Mouse (Mus musculus) lung, postnatal 14 days (tissue): ENCODE measurements around the gene Gm28305.

Experiments
- DNase-seq: peaks from one replicate; pipeline ENCODE4 v3.0.0; 2021

Gm28305 gene

DNA sequence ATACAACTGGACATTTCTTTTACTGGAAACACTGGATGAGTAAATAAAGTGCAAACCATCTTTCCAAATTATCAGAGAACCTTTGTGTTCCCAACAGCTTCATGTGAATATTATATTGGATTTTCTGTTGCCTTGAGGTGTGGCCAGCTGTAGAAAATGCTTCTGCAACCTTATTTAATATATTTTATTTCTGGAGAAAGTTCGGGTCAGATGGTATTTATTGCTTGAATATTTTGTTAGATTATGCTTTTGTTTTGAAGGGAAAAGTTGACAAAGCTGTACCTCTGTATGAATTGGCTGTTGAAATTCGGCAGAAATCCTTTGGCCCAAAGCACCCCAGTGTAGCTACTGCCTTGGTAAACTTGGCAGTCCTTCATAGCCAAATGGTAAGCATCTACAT, at the start of gene Gm28305:
Gene Gm28305, plus strand, starts transcription at position 301 of the 400 bp plus-strand sequence.
- no peak for DNase-seq

GRCm38 (mm10) chr9:103996496-103996895, 44.0 kb upstream of the Gm28305 start:
- DNase-seq = peak; percentile 65

- no peak for DNase-seq
These were observed 39.9 kb upstream of the Gm28305 start for GRCm38 (mm10) chr9:104000601-104001000.

DNA sequence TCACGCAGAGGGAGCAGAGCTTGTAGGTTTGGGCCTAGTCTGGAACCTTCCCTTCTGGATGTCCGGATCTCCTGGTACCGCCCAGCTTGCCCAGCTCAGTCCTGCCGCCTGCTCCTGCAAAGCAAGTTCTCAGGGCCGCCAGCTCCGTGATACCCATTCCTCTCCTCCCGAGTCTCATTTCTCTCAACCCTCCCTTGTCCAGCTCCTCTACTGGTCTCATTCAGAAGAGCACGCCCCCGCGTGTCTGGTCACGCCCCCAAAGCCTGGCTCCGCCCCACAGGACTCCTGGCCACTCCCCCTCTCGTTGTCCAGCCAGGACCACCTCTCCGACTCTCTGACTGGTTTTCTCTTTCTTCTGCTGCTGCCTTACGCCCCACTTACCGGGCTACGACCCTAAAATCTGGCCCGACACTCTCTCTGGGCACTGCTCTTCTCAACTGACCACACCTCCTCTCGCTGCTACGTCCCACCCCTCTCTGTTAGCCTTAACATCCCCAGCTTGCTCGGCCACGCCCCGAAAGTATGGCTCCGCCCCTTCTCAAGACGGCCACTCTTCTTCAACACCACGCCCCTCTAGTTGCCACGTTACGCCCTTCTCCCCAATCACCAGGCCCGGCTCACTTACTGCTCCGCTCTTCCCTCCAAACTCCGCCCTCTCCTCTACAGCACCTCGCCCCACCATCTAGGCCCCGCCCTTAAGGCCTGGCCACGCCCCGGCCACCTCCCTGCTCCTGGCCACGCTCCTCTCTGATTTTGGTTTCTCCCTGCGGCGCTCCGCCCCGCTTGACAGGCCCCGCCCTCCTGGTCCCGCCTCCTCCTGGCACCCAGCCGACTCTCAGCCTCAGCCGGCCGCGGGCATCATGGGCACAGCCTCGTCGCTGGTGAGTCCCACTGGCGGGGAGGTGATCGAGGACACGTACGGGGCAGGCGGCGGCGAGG, 38.3 kb upstream of the Gm28305 start, which contains the start of gene Nphp3:
Gene Nphp3, plus strand, starts transcription at position 624 of the 939 bp plus-strand sequence.
- peak; percentile 99 for DNase-seq

DNA sequence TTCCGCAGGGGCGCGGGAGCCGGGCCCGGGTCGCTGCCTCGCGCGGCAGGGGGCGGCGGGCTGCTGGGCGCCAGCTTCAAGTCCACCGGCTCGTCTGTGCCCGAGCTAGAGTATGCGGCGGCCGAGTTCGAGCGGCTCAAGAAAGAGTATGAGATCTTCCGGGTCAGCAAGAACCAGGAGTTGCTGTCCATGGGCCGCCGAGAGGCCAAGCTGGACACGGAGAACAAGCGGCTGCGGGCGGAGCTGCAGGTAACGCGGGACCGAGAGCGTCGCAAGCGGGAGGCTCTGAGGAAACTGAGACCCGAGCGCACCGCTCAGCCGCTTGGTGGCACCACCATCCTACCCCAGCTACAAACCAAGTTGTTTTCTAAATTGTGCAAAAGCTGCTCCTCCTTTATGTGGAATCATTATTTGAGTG, 37.5 kb upstream of the Gm28305 start:
- peak; percentile 70 for DNase-seq

DNA sequence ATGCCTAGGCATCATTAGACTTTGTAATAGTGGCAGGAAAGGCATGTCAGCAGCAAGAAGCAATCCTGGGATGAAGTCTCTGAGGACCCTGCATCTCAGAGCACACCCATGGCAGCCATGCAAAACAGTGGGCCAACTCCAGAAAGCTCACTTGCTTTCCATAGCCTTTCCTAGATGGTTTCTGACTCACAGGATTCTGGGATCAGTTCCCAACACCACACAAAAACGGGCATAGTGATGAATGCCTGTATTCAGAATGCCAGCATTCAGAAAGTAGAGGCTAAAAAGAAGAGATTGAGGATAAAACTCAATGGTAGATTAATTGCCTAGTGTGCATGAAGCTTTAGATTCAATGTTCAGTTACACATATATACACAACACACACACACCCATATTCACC, 25.9 kb upstream of the Gm28305 start:
- DNase-seq = no peak

GRCm38 (mm10) chr9:104021026-104021425, 19.4 kb upstream of the Gm28305 start:
- no peak for DNase-seq

- no peak for DNase-seq
These were observed 13.3 kb upstream of the Gm28305 start for GRCm38 (mm10) chr9:104027186-104027585.

GRCm38 (mm10) chr9:104029861-104030260, 10.6 kb upstream of the Gm28305 start:
- no peak for DNase-seq

DNA sequence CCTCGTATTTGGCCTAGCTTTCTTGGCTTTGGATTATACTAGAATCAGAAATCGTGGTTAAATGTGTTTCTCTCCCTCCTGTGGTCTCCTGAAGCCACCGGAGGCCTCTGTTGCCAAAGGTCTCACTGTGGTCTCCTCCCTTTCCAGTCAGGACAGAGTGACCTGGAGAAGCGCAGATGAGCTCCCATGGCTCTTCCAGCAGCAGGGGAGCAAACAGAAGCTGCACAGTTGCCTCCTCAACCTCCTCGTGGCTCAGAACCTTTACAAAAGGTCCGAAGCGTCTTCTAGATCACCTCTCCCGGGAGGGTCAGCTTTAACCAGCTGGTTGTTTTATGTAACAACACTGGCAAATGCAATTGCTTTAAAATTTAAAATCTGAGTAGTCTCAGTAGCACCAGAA, 6.2 kb upstream of the Gm28305 start:
- no peak for DNase-seq

DNA sequence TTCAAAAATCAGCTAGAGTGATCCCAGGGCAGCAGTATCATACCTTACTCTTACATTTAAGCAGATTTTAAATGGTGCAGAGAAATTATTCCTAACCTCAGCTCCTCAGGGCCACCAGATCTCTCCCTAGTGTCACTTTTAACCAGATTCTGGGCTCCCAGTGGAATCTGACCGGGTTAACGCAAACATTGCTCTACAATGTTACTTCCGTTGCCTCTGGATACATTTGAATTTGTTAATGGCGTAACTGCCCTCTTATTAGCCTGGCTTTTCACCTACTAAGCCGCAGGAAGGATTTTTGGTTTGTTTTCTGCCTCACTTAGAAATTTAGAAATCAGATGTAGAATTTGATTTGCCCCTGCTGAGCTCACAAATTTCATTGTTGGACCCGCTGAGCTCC, 5.7 kb upstream of the Gm28305 start:
- no peak for DNase-seq

GRCm38 (mm10) chr9:104035261-104036015, 5.0 kb upstream of the Gm28305 start:
- peak; percentile 86 for DNase-seq

GRCm38 (mm10) chr9:104038266-104038665, 2.2 kb upstream of the Gm28305 start:
- no peak for DNase-seq

DNA sequence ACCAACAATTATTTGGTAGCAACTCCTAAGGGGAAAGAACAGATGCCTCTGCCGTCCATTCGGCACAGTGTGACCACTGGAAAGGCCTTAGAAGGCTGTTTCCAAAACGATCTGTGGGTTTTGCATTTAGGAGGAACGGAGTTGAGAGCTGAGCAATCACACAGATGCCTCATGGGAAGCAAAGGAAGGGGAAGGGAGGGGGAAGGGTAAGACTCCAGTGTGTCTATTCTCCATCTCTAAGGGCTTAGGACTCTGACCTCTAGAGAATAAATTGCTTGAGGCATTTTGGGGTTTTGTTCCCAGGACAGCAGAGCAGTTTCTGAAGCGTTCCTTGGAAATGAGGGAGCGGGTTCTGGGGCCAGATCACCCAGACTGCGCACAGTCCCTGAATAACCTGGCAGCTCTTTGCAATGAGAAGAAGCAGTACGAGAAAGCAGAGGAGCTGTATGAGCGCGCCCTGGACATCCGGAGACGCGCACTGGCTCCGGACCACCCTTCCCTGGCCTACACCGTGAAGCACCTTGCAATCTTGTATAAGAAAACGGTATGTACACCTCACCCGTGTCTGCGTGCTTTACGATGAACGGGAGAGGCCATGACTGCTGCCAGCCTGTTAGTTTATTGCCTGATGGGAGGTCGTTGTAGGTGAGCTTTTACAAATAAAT, 1.3 kb upstream of the Gm28305 start:
- DNase-seq = no peak

DNA sequence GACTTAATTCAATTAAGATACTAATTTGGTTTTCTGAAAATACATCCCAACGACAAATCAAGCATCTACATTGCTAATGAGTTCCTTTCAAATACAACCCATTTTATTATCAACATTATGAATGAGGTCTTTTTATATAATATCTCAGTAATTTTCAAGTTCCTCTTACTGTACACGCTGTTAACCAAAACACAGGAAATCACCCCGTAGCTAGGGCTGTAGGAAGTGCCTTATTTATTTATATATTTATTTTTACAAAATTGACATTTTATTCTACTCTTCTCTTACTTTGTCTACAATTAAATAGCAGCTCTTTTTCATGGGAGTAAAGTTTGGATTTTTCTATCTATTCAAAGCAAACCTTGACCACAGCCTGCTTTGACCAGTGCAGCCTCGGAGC, 720 bp upstream of the Gm28305 start:
- no peak for DNase-seq

- no peak for DNase-seq
These were observed 3.2 kb downstream of the Gm28305 start for GRCm38 (mm10) chr9:104043676-104044075.

GRCm38 (mm10) chr9:104051028-104051427, 10.6 kb downstream of the Gm28305 start:
- DNase-seq = no peak

DNA sequence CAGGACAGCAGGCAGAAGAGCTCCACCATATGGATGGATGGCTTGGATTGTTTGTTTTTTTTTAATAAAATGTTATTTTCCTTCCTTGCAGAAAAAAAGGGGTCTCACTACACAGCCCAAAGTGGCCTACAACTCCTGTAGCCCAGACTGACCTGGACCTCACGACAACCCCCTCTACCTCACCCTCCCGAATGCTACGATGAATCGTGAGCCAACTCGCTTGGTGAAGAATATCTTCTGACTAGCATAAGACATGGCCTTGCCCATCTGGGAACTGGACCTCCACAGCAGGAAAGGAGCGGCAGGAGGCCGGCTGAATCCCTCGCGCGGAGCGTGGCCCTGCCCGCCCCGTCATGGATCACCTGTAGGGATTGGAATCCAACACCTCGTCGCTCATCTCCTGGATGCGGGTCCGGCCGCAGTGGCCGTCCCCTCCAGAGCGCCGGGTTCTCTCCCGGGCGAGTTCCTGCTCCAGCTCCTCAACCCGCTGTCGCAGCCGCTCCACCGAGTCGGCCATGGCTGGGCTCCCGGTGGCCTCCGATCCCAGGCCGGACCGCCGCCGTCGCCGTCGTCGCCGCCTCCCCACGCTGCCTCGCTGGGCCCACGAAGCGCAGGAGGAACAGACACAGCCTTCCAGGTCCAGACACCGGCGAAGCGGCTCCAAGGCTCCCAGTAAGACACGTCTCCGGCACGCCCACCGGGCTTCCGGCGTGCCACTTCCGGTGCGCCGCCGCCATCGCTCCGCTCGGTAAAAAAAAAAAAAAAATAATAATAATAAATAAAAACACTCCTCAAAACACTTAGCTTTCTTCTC, 22.2 kb downstream of the Gm28305 start, which contains the start of gene Uba5:
Gene Uba5, minus strand, starts transcription at position 705 of the 814 bp plus-strand sequence.
- peak; percentile 78 for DNase-seq

DNA sequence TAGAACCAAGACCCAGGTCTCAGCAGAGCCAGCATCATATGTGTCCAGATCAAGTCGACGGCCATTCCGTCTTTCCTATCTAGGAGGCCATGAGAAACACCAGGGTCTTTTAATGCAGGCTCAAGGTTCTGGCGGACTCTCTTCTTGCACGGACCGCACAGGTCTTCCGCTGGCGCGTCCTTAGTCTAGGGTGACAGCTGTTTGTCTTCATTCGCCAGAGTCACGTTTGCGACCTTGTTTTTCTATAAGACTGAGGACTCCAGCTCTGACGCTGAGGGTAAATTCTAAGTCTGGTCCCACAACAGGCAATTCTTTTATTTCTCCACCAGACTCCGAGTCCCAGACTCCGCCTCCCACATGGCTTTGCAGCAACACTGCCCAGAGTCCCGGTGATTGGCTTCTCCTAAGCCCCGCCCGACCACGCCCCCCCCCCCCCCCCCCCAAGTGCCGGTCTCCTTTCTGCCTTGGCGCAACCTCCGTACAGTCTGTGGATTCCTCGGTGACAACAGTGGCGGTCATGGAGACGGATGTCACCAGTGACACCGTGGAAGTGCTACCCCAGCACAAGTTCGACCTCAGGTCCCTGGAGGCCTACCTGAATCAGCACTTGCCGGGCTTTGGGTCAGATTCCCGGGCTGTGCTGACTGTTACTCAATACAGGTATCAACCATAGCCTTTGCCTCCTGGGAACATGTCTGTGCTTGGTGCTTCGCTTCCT, 22.9 kb downstream of the Gm28305 start, which contains the start of gene Acad11:
Gene Acad11, plus strand, starts transcription at position 134 of the 718 bp plus-strand sequence.
- DNase-seq = peak; percentile 85

GRCm38 (mm10) chr9:104064571-104064970, 24.1 kb downstream of the Gm28305 start:
- DNase-seq = no peak

GRCm38 (mm10) chr9:104070241-104070640, 29.8 kb downstream of the Gm28305 start:
- no peak for DNase-seq
